Mouse (Mus musculus): ENCODE results near the gene Cspg5. TPM values are rescaled to one million over a fixed set of nuclear protein-coding genes. Genes with fewer than 3 reads are reported as not detected.

The Cspg5 gene
- polyA plus RNA-seq, 1 experiment from 2014 or later: 0.32 TPM

- 65% methylated on average over 6 of the region's 6 CpGs for WGBS
- DNase-seq (ENCODE audit: low spot score): no peak
- no peak for ATAC-seq (ENCODE audit: insufficient number of reproducible peaks, low FRiP score, low TSS enrichment, low read depth)
- no peaks in the 10 kb centered on the region for H3K27me3 ChIP-seq (ENCODE audit: control insufficient read depth, insufficient read depth, low read length)
- no peak overlapping the region for H3K27ac ChIP-seq (replicated peaks; ENCODE audit: low read depth, low read length)
- no peak overlapping the region for H3K9ac ChIP-seq (ENCODE audit: low read length)
- no peak overlapping the region for H3K4me2 ChIP-seq (ENCODE audit: low read depth, severe bottlenecking)
- no peaks in the 10 kb centered on the region for H3K4me1 ChIP-seq (ENCODE audit: control insufficient read depth, insufficient read depth, low read length)
- H3K9me3 ChIP-seq (ENCODE audit: control insufficient read depth, low read length): no peaks in the 10 kb centered on the region
- no peak overlapping the region for H3K4me3 ChIP-seq (ENCODE audit: low read depth, low read length)
- peaks cover 30% of the 10 kb centered on the region for H3K36me3 ChIP-seq (ENCODE audit: control insufficient read depth, insufficient read depth, low read length)
These were observed 14.9 kb upstream of the Cspg5 start for GRCm38 (mm10) chr9:110228671-110229070.

- 100% methylated on average over 1 of the region's 1 CpGs for WGBS
- Histone ChIP-seq H3K9ac (ENCODE audit: low read length) (no peak overlapping the region), H3K4me1 (ENCODE audit: control insufficient read depth, insufficient read depth, low read length) (no peaks in the 10 kb centered on the region), H3K36me3 (ENCODE audit: control insufficient read depth, insufficient read depth, low read length) (peaks cover 32% of the 10 kb centered on the region), H3K27ac (replicated peaks; ENCODE audit: low read depth, low read length) (no peak overlapping the region), H3K4me2 (ENCODE audit: low read depth, severe bottlenecking) (no peak overlapping the region), H3K4me3 (ENCODE audit: low read depth, low read length) (no peak overlapping the region), H3K9me3 (ENCODE audit: control insufficient read depth, low read length) (no peaks in the 10 kb centered on the region), H3K27me3 (ENCODE audit: control insufficient read depth, insufficient read depth, low read length) (no peaks in the 10 kb centered on the region)
- DNase-seq (ENCODE audit: low spot score) (no peak), ATAC-seq (ENCODE audit: insufficient number of reproducible peaks, low FRiP score, low TSS enrichment, low read depth) (no peak)
These were observed 14.5 kb upstream of the Cspg5 start for GRCm38 (mm10) chr9:110229112-110229511.

GRCm38 (mm10) chr9:110229566-110230248, 13.9 kb upstream of the Cspg5 start:
- H3K27ac ChIP-seq (replicated peaks; ENCODE audit: low read depth, low read length): no peak overlapping the region
- DNase-seq (ENCODE audit: low spot score) (no peak), ATAC-seq (ENCODE audit: insufficient number of reproducible peaks, low FRiP score, low TSS enrichment, low read depth) (no peak)
- no peaks in the 10 kb centered on the region for H3K4me1 ChIP-seq (ENCODE audit: control insufficient read depth, insufficient read depth, low read length)
- peaks cover 32% of the 10 kb centered on the region for H3K36me3 ChIP-seq (ENCODE audit: control insufficient read depth, insufficient read depth, low read length)
- no peak overlapping the region for H3K4me3 ChIP-seq (ENCODE audit: low read depth, low read length)
- H3K9me3 ChIP-seq (ENCODE audit: control insufficient read depth, low read length): no peaks in the 10 kb centered on the region
- no peak overlapping the region for H3K4me2 ChIP-seq (ENCODE audit: low read depth, severe bottlenecking)
- no peak overlapping the region for H3K9ac ChIP-seq (ENCODE audit: low read length)
- H3K27me3 ChIP-seq (ENCODE audit: control insufficient read depth, insufficient read depth, low read length): no peaks in the 10 kb centered on the region
- WGBS: 88% methylated on average over 10 of the region's 10 CpGs

- DNase-seq (ENCODE audit: low spot score): no peak
These were observed 13.1 kb upstream of the Cspg5 start for GRCm38 (mm10) chr9:110230395-110231071.

GRCm38 (mm10) chr9:110234962-110235361, 8.6 kb upstream of the Cspg5 start:
- no peak overlapping the region for H3K4me3 ChIP-seq (ENCODE audit: low read depth, low read length)
- no peaks in the 10 kb centered on the region for H3K9me3 ChIP-seq (ENCODE audit: control insufficient read depth, low read length)
- no peak overlapping the region for H3K9ac ChIP-seq (ENCODE audit: low read length)
- DNase-seq (ENCODE audit: low spot score) (no peak), ATAC-seq (ENCODE audit: insufficient number of reproducible peaks, low FRiP score, low TSS enrichment, low read depth) (no peak)
- no peak overlapping the region for H3K4me2 ChIP-seq (ENCODE audit: low read depth, severe bottlenecking)
- H3K27ac ChIP-seq (replicated peaks; ENCODE audit: low read depth, low read length): no peak overlapping the region
- H3K36me3 ChIP-seq (ENCODE audit: control insufficient read depth, insufficient read depth, low read length): peaks cover 33% of the 10 kb centered on the region
- no peaks in the 10 kb centered on the region for H3K27me3 ChIP-seq (ENCODE audit: control insufficient read depth, insufficient read depth, low read length)
- no peaks in the 10 kb centered on the region for H3K4me1 ChIP-seq (ENCODE audit: control insufficient read depth, insufficient read depth, low read length)
- 95% methylated on average over 6 of the region's 6 CpGs for WGBS

More at GRCm38 (mm10) chr9:110230395-110231071, 13.1 kb upstream of the Cspg5 start:
- Histone ChIP-seq H3K4me3 (ENCODE audit: low read depth, low read length) (no peak overlapping the region), H3K4me1 (ENCODE audit: control insufficient read depth, insufficient read depth, low read length) (no peaks in the 10 kb centered on the region), H3K9ac (ENCODE audit: low read length) (no peak overlapping the region), H3K27me3 (ENCODE audit: control insufficient read depth, insufficient read depth, low read length) (no peaks in the 10 kb centered on the region), H3K36me3 (ENCODE audit: control insufficient read depth, insufficient read depth, low read length) (peaks cover 35% of the 10 kb centered on the region), H3K27ac (replicated peaks; ENCODE audit: low read depth, low read length) (no peak overlapping the region), H3K4me2 (ENCODE audit: low read depth, severe bottlenecking) (no peak overlapping the region), H3K9me3 (ENCODE audit: control insufficient read depth, low read length) (no peaks in the 10 kb centered on the region)
- ATAC-seq (ENCODE audit: insufficient number of reproducible peaks, low FRiP score, low TSS enrichment, low read depth): no peak
- WGBS: 89% methylated on average over 16 of the region's 16 CpGs

- H3K27ac ChIP-seq (replicated peaks; ENCODE audit: low read depth, low read length): no peak overlapping the region
- DNase-seq (ENCODE audit: low spot score) (no peak), ATAC-seq (ENCODE audit: insufficient number of reproducible peaks, low FRiP score, low TSS enrichment, low read depth) (no peak)
- H3K4me1 ChIP-seq (ENCODE audit: control insufficient read depth, insufficient read depth, low read length): peaks cover 7% of the 10 kb centered on the region
- H3K27me3 ChIP-seq (ENCODE audit: control insufficient read depth, insufficient read depth, low read length): peaks cover 24% of the 10 kb centered on the region
- peak overlapping the region; percentile 46 for H3K4me3 ChIP-seq (ENCODE audit: low read depth, low read length)
- no peaks in the 10 kb centered on the region for H3K9me3 ChIP-seq (ENCODE audit: control insufficient read depth, low read length)
- no peak overlapping the region for H3K9ac ChIP-seq (ENCODE audit: low read length)
- H3K4me2 ChIP-seq (ENCODE audit: low read depth, severe bottlenecking): peak overlapping the region; percentile 99
- WGBS: 20% methylated on average over 7 of the region's 7 CpGs
- peaks cover 2% of the 10 kb centered on the region; the same call in 1 of the 2 replicates for H3K36me3 ChIP-seq (ENCODE audit: control insufficient read depth, insufficient read depth, low read length)
These were observed 945 bp downstream of the Cspg5 start for GRCm38 (mm10) chr9:110244567-110244888.

- peak overlapping the region; percentile 99 for H3K4me2 ChIP-seq (ENCODE audit: low read depth, severe bottlenecking)
- ATAC-seq (ENCODE audit: insufficient number of reproducible peaks, low FRiP score, low TSS enrichment, low read depth): no peak; the same call in 1 of the 2 replicates
- no peak overlapping the region for H3K27ac ChIP-seq (replicated peaks; ENCODE audit: low read depth, low read length)
- WGBS: 1% methylated on average over 75 of the region's 93 CpGs
- H3K9me3 ChIP-seq (ENCODE audit: control insufficient read depth, low read length): no peaks in the 10 kb centered on the region
- H3K36me3 ChIP-seq (ENCODE audit: control insufficient read depth, insufficient read depth, low read length): peaks cover 2% of the 10 kb centered on the region; the same call in 1 of the 2 replicates
- H3K4me1 ChIP-seq (ENCODE audit: control insufficient read depth, insufficient read depth, low read length): peaks cover 10% of the 10 kb centered on the region
- peak; percentile 54 for DNase-seq (ENCODE audit: low spot score)
- peaks cover 24% of the 10 kb centered on the region for H3K27me3 ChIP-seq (ENCODE audit: control insufficient read depth, insufficient read depth, low read length)
- H3K4me3 ChIP-seq (ENCODE audit: low read depth, low read length): peak overlapping the region; percentile 46
- peak overlapping the region; percentile 27 for H3K9ac ChIP-seq (ENCODE audit: low read length)
These were observed 1.5 kb downstream of the Cspg5 start for GRCm38 (mm10) chr9:110244889-110245589.

GRCm38 (mm10) chr9:110245590-110246320, 2.2 kb downstream of the Cspg5 start:
- 2% methylated on average over 23 of the region's 40 CpGs for WGBS
- Histone ChIP-seq H3K9me3 (ENCODE audit: control insufficient read depth, low read length) (no peaks in the 10 kb centered on the region), H3K27ac (replicated peaks; ENCODE audit: low read depth, low read length) (no peak overlapping the region), H3K4me3 (ENCODE audit: low read depth, low read length) (peak overlapping the region; percentile 46), H3K4me1 (ENCODE audit: control insufficient read depth, insufficient read depth, low read length) (peaks cover 10% of the 10 kb centered on the region), H3K27me3 (ENCODE audit: control insufficient read depth, insufficient read depth, low read length) (peaks cover 24% of the 10 kb centered on the region), H3K9ac (ENCODE audit: low read length) (peak overlapping the region; percentile 27; the same call in 1 of the 2 replicates), H3K36me3 (ENCODE audit: control insufficient read depth, insufficient read depth, low read length) (peaks cover 2% of the 10 kb centered on the region; the same call in 1 of the 2 replicates), H3K4me2 (ENCODE audit: low read depth, severe bottlenecking) (peak overlapping the region; percentile 99)
- DNase-seq (ENCODE audit: low spot score): peak; percentile 69
- ATAC-seq (ENCODE audit: insufficient number of reproducible peaks, low FRiP score, low TSS enrichment, low read depth): peak; percentile 76

Data from limb, embryonic 11.5 days (tissue).